Mouse (Mus musculus): ENCODE measurements at regions not wholly inside any gene's neighbourhood (a gene's known extent, or its start where the extent isn't known, plus 50 kb on each side); places are given as distances from the start of the nearest gene placed in this dataset.

- TF ChIP-seq CTCF (IDR thresholded peaks at IDR 0.05) (no peak), POLR2A (IDR thresholded peaks at IDR 0.05; ENCODE audit: insufficient read depth, low read depth, low read length) (no peak)
These were observed 83.1 kb upstream of the Acvr2a start for GRCm38 (mm10) chr2:48730780-48731179.
